ENCODE assay signal across 10 mouse cellular contexts in the genomic region with DNA sequence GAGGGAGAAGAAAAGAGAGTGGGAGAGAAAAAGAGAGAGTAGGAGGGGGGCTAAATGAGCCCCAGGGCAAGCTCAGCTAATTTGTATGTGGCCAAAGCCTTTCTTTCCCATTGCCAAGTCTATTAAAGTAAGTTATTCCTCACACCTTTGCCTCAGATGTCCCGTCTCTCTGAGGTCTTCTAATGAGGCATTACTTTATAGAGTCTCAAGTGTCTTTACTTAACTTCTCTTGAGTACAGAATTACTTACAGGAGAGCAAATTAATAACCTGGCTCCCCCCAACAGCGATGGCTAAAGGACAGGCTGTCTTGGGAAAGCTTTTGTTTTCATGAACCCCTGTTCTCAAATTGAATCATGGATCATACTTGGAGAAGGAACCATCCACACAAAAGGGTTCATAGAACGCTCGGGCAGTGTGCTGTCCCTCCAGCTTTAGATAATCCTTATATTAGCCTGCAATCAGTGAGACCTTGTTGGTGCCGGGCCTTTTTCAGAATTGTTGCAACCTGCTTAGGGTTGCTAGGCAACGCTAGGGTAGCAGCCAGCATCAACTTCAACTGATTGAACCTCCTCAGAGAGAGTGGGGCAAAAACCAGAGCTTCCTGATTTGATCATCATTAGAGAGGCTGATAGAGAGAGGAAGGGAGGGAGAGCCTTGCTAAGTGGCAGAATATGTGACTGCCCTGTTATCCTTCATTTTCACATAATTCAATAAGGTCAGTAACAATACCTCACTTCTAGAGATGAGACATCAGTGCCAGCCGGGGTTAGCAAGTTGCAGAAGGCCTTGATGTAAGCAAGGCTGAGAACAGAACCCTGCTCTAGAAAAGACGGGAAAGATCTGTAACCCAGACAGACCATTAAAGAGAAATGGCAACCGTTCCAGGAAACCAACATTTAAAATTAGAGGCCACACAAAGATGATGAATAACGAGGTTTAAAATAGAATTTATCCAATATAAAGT.
DNase-seq lines count a peak whose midpoint lies in the region; TF ChIP-seq lines count a peak whose summit lies in the region.
"Had no signal": no experiment of that assay in that cellular context is flagged by ENCODE, and none has a peak within 500 bp of the region (broad histone marks: within the 10 kb centered on the region; RNA-seq: fewer than 3 reads in every experiment).

No protein-coding gene starts in this region.

- TF ChIP-seq CTCF in left cerebral cortex, adult 2 months (IDR thresholded peaks at IDR 0.05), result no peak
- no peak for TF ChIP-seq CTCF in olfactory bulb, adult 2 months (IDR thresholded peaks at IDR 0.05; ENCODE audit: insufficient read depth, low read depth, low read length)

- DNase-seq in left cerebral cortex, adult 2 months (ENCODE audit: extremely low spot score in 1 of 2, low spot score in 2 of 2), result peak in 1 of 2 experiments; percentile 28
- no peak for DNase-seq in left cerebral cortex, adult 11 months (ENCODE audit: low spot score)
- peak; percentile 16 for DNase-seq in embryonic facial prominence, embryonic 10.5 days (ENCODE audit: low spot score)
- DNase-seq in layer of hippocampus, adult 18-20 months (ENCODE audit: low spot score in 2 of 2), result peak; percentile 37 to 70
- no peak for DNase-seq in urinary bladder, postnatal 25 days (ENCODE audit: low spot score)
- DNase-seq in thymus, postnatal 36 days, result no peak
- no peak for DNase-seq in thymus, adult 18-20 months
- DNase-seq: adrenal gland, postnatal 36 days had no signal

- H3K36me3 ChIP-seq in embryonic facial prominence, embryonic 10.5 days (replicated peaks), result no peaks in the 10 kb centered on the region
- H3K36me3 ChIP-seq: lung, embryonic 15.5 days had no signal

- peak overlapping the region; percentile 79 for H3K27ac ChIP-seq in left cerebral cortex, adult 2 months
- H3K27ac ChIP-seq in embryonic facial prominence, embryonic 10.5 days (replicated peaks), result no peak overlapping the region
- peak overlapping the region; percentile 38 for H3K27ac ChIP-seq in olfactory bulb, adult 2 months (ENCODE audit: insufficient read depth, low read depth, low read length)
- H3K27ac ChIP-seq: lung, embryonic 15.5 days had no signal

- intact Hi-C loops in left cerebral cortex, adult 2 months (cut with DNase I), result loop anchor here (5.0 kb wide), 1 partner anchor 93 kb away; no protein-coding TSS in a partner anchor

- H3K27me3 ChIP-seq in embryonic facial prominence, embryonic 10.5 days (replicated peaks; ENCODE audit: low read depth, poor library complexity, severe bottlenecking), result no peaks in the 10 kb centered on the region
- H3K27me3 ChIP-seq: lung, embryonic 15.5 days had no signal

- no peak overlapping the region for H3K4me3 ChIP-seq in left cerebral cortex, adult 2 months
- no peak overlapping the region for H3K4me3 ChIP-seq in embryonic facial prominence, embryonic 10.5 days
- no peak overlapping the region for H3K4me3 ChIP-seq in olfactory bulb, adult 2 months (ENCODE audit: insufficient read depth, low read depth, low read length)
- H3K4me3 ChIP-seq: lung, embryonic 15.5 days had no signal

- WGBS in embryonic facial prominence, embryonic 10.5 days, result 64% methylated on average over 10 of the region's 10 CpGs
- WGBS in olfactory bulb, adult 2 months, result 27% methylated on average over 10 of the region's 10 CpGs

- no peaks in the 10 kb centered on the region for H3K9me3 ChIP-seq in embryonic facial prominence, embryonic 10.5 days
- H3K9me3 ChIP-seq: lung, embryonic 15.5 days had no signal

- no peak for TF ChIP-seq POLR2A in olfactory bulb, adult 2 months (IDR thresholded peaks at IDR 0.05; ENCODE audit: insufficient read depth, low read depth, low read length)

- peaks cover 18% of the 10 kb centered on the region for H3K4me1 ChIP-seq in embryonic facial prominence, embryonic 10.5 days
- peaks cover 13% of the 10 kb centered on the region for H3K4me1 ChIP-seq in olfactory bulb, adult 2 months (ENCODE audit: control insufficient read depth, insufficient read depth, low read length)
- H3K4me1 ChIP-seq: lung, embryonic 15.5 days had no signal

Comparison
In these comparisons a context has a peak if more than half of its experiments do, and no peak if none do; other contexts are left out.
1. DNase-seq: peak in embryonic facial prominence, embryonic 10.5 days (single experiment) and layer of hippocampus, adult 18-20 months (2 of 2); none in left cerebral cortex, adult 11 months (single experiment), urinary bladder, postnatal 25 days (single experiment), thymus, postnatal 36 days (0 of 2) and thymus, adult 18-20 months (0 of 2).